ENCODE assay signal across 8 mouse cellular contexts in the genomic region with DNA sequence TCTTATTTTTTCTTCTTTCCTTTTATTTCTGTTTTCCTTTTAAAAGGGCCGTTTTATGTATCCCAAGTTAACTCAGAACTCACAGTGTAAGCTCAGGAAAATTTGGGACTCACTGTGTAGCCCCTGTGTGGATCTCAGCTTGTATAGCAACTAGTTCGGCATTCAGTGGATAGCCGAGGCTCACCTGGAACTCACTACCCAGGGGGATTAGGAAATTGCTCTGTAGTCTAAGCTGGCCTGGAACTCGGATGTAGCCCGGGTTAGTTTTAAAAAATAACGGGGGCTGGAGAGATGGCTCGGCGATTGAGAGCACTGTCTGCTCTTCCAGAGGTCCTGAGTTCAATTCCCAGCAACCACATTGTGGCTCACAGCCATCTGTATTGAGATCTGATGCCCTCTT. TPM values are rescaled to one million over a fixed set of nuclear protein-coding genes. Genes with fewer than 3 reads are reported as not detected.
DNase-seq lines count a peak whose midpoint lies in the region; ATAC-seq and TF ChIP-seq lines count a peak whose summit lies in the region.

No protein-coding gene starts in this region.

- no peak overlapping the region for H3K27ac ChIP-seq in cerebellum, adult 2 months (ENCODE audit: insufficient read depth, low read length)
- H3K27ac ChIP-seq in limb, embryonic 10.5 days, result peak overlapping the region; percentile 88
- peak overlapping the region; percentile 17; the same call in 1 of the 2 replicates for H3K27ac ChIP-seq in stomach, embryonic 14.5 days (ENCODE audit: low read length)

- no peak for TF ChIP-seq POLR2A in cerebellum, adult 2 months (IDR thresholded peaks at IDR 0.05; ENCODE audit: borderline replicate concordance, insufficient read depth, low read length)

- H3K9ac ChIP-seq in stomach, embryonic 14.5 days (replicated peaks; ENCODE audit: low read depth, low read length), result peak overlapping the region; percentile 55

- peak overlapping the region; percentile 60 for H3K4me2 ChIP-seq in stomach, embryonic 14.5 days (replicated peaks; ENCODE audit: low read depth, low read length)

- H3K27me3 ChIP-seq in cerebellum, adult 2 months (ENCODE audit: control insufficient read depth, insufficient read depth, low read length), result no peaks in the 10 kb centered on the region
- H3K27me3 ChIP-seq in megakaryocyte, embryonic 14.5 days (replicated peaks), result no peaks in the 10 kb centered on the region
- H3K27me3 ChIP-seq in limb, embryonic 10.5 days (ENCODE audit: low read depth, poor library complexity, severe bottlenecking), result no peaks in the 10 kb centered on the region
- H3K27me3 ChIP-seq in stomach, embryonic 14.5 days (ENCODE audit: control insufficient read depth, insufficient read depth, low read length), result no peaks in the 10 kb centered on the region

- peak in 1 of 2 experiments; percentile 24 for DNase-seq in cerebellum, adult 2 months
- no peak for DNase-seq in cerebellum, adult 18-20 months
- DNase-seq in limb, embryonic 10.5 days (ENCODE audit: low spot score), result no peak
- no peak for DNase-seq in thymus, postnatal 14 days

- peak overlapping the region; percentile 82 for H3K4me3 ChIP-seq in cerebellum, adult 2 months (replicated peaks; ENCODE audit: insufficient read depth, low read depth, low read length)
- H3K4me3 ChIP-seq in megakaryocyte, embryonic 14.5 days (replicated peaks), result peak overlapping the region; percentile 98
- H3K4me3 ChIP-seq in limb, embryonic 10.5 days, result peak overlapping the region; percentile 70
- H3K4me3 ChIP-seq in stomach, embryonic 14.5 days (ENCODE audit: low read depth, low read length), result peak overlapping the region; percentile 64

- no peaks in the 10 kb centered on the region; the same call in 1 of the 2 replicates for H3K4me1 ChIP-seq in cerebellum, adult 2 months (ENCODE audit: control insufficient read depth, insufficient read depth, low read length)
- peaks cover 41% of the 10 kb centered on the region for H3K4me1 ChIP-seq in megakaryocyte, embryonic 14.5 days
- H3K4me1 ChIP-seq in limb, embryonic 10.5 days, result peaks cover 23% of the 10 kb centered on the region
- H3K4me1 ChIP-seq in stomach, embryonic 14.5 days (ENCODE audit: control insufficient read depth, insufficient read depth, low read length), result peaks cover 3% of the 10 kb centered on the region; the same call in 1 of the 2 replicates

- WGBS in cerebellum, adult 2 months, result 4% methylated on average over 8 of the region's 8 CpGs
- 12% methylated on average over 8 of the region's 8 CpGs for WGBS in limb, embryonic 10.5 days
- WGBS in stomach, embryonic 14.5 days, result 8% methylated on average over 8 of the region's 8 CpGs

- H3K36me3 ChIP-seq in megakaryocyte, embryonic 14.5 days (replicated peaks; ENCODE audit: low read length), result peaks cover 38% of the 10 kb centered on the region
- H3K36me3 ChIP-seq in limb, embryonic 10.5 days, result peaks cover 37% of the 10 kb centered on the region
- peaks cover 8% of the 10 kb centered on the region; the same call in 1 of the 2 replicates for H3K36me3 ChIP-seq in stomach, embryonic 14.5 days (ENCODE audit: control insufficient read depth, insufficient read depth, low read length)

- no peak for TF ChIP-seq CTCF in cerebellum, adult 2 months (IDR thresholded peaks at IDR 0.05; ENCODE audit: borderline replicate concordance, insufficient read depth, low read depth, low read length)

- ATAC-seq in megakaryocyte, adult 5-6 weeks (ENCODE audit: poor library complexity, severe bottlenecking), result no peak
- ATAC-seq in stomach, embryonic 14.5 days (ENCODE audit: insufficient number of reproducible peaks, insufficient read depth, low FRiP score, low read depth), result no peak
- no peak for ATAC-seq in monocyte, adult 5-6 weeks (replicated peaks; ENCODE audit: insufficient number of reproducible peaks, low FRiP score, low TSS enrichment, poor library complexity, severe bottlenecking)

- H3K9me3 ChIP-seq in megakaryocyte, embryonic 14.5 days, result no peaks in the 10 kb centered on the region
- no peaks in the 10 kb centered on the region for H3K9me3 ChIP-seq in limb, embryonic 10.5 days (replicated peaks)
- H3K9me3 ChIP-seq in stomach, embryonic 14.5 days (ENCODE audit: control insufficient read depth, low read depth, low read length), result no peaks in the 10 kb centered on the region

RNA-seq across cellular contexts. Expression of gene Tyw1, which starts 1.9 kb away (rescaled TPM):
- 17.8 and 17.9 TPM in 2 replicates for polyA plus RNA-seq in cerebellum, adult 2 months (2012; rRNA removed)
- 7.7 TPM in 1 of 2 replicates, not detected in the other for polyA plus RNA-seq in megakaryocyte, embryonic 14.5 days (2012; ENCODE audit: insufficient read depth, low replicate concordance)
- 10.1 and 11.1 TPM in 2 replicates for total RNA-seq in megakaryocyte, adult 5-6 weeks (2015)
- 24.0 and 24.4 TPM in 2 replicates for total RNA-seq in megakaryocyte, adult 5-6 weeks (2017)
- 31.4 and 34.3 TPM in 2 replicates for polyA plus RNA-seq in limb, embryonic 10.5 days (2016; fragmentation: Nextera tagmentation; extraction: Ambion mirVana)
- polyA plus RNA-seq in stomach, embryonic 14.5 days (2014; fragmentation: Nextera tagmentation; extraction: Ambion mirVana), result 27.5 and 28.7 TPM in 2 replicates
- 16.3 to 34.8 TPM (median 16.7 TPM) in 3 replicates for total RNA-seq in monocyte, adult 5-6 weeks (2017)

RNA-seq across cellular contexts. Expression of gene Sbds, which starts 2.0 kb away (rescaled TPM):
- 92.5 and 95.5 TPM in 2 replicates for polyA plus RNA-seq in cerebellum, adult 2 months (2012; rRNA removed)
- polyA plus RNA-seq in megakaryocyte, embryonic 14.5 days (2012; ENCODE audit: insufficient read depth, low replicate concordance), result 4.5 and 16.0 TPM in 2 replicates
- total RNA-seq in megakaryocyte, adult 5-6 weeks (2015), result 31.0 and 35.4 TPM in 2 replicates
- 58.1 and 62.2 TPM in 2 replicates for total RNA-seq in megakaryocyte, adult 5-6 weeks (2017)
- 61.7 and 66.8 TPM in 2 replicates for polyA plus RNA-seq in limb, embryonic 10.5 days (2016; fragmentation: Nextera tagmentation; extraction: Ambion mirVana)
- 55.0 and 57.4 TPM in 2 replicates for polyA plus RNA-seq in stomach, embryonic 14.5 days (2014; fragmentation: Nextera tagmentation; extraction: Ambion mirVana)
- 123 to 159 TPM (median 156 TPM) in 3 replicates for total RNA-seq in monocyte, adult 5-6 weeks (2017)

RNA-seq across cellular contexts. Expression of gene Tmem248, which starts 40.4 kb away (rescaled TPM):
- polyA plus RNA-seq in cerebellum, adult 2 months (2012; rRNA removed), result 35.5 and 38.1 TPM in 2 replicates
- 11.9 and 29.8 TPM in 2 replicates for polyA plus RNA-seq in megakaryocyte, embryonic 14.5 days (2012; ENCODE audit: insufficient read depth, low replicate concordance)
- total RNA-seq in megakaryocyte, adult 5-6 weeks (2015), result 33.7 and 36.5 TPM in 2 replicates
- total RNA-seq in megakaryocyte, adult 5-6 weeks (2017), result 35.1 and 38.1 TPM in 2 replicates
- 40.2 and 40.5 TPM in 2 replicates for polyA plus RNA-seq in limb, embryonic 10.5 days (2016; fragmentation: Nextera tagmentation; extraction: Ambion mirVana)
- 33.7 and 36.7 TPM in 2 replicates for polyA plus RNA-seq in stomach, embryonic 14.5 days (2014; fragmentation: Nextera tagmentation; extraction: Ambion mirVana)
- total RNA-seq in monocyte, adult 5-6 weeks (2017), result 37.6 to 41.1 TPM (median 40.2 TPM) in 3 replicates
